Mouse (Mus musculus): ENCODE results near the gene Rabep2.
"Not testable (repeated sequence)": the region's sequence is repeated elsewhere in the genome, so short reads cannot be mapped to it uniquely, and the experiment has no call there.

Gene Rabep2

DNA sequence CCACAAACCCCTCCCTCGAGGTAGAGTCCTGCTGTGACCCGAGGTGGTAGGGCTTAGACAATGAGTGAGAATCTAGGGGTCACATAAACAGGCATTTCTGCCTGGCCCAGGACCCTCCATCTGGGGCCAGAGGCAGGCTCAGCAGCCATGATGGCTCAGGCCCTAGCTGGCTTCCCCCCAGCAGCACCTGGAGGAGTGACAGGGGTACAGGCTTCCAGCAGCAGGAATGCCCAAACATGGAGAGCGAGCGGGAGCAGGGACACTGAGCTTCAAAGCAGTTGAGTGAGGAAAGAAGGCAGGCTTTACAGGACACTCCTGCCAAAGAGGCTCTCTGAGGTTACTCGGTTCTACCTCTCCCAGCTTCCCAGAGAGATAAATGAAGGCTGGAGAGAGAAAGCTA, 36.3 kb downstream of the Rabep2 start:
- no peak for DNase-seq (ENCODE audit: low read depth)

DNA sequence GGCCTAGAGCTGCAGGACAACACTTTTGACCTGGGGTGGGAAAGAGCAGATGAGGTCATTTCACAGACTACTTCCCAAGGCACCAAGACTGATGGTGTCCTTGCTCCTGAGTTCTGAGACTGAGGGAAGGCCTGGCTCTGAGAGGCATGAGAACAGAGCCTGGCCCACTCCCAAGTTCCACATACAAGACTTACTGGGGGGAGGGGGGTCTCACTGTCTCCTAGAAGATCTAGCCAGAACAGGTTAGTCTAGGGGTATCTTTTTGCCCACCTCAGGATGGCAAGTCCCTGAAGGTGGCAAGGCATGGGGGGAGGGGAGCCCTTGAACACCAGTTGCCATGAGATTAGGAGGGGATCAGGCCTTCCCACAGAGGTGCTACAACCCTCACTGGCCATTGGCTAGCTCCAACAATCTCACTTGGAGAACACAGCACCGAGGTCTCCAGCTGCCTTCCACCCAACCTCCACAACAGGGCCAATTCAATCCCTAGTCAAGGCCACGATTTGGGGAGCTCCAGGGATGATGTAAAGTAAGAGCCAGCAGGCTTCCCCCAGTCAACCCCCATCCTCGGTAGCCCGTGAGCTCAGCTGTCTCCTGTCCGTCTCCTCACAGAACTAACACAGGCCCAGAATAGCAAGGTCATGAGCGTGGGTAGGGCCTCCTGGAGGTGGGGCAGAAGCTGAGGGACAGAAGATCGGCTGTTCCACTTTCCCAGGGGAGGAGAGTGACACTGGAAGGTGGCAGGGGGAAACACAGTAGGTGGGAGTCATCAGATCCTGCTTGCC, 36.9 kb downstream of the Rabep2 start:
- DNase-seq (ENCODE audit: low read depth) = no peak

DNA sequence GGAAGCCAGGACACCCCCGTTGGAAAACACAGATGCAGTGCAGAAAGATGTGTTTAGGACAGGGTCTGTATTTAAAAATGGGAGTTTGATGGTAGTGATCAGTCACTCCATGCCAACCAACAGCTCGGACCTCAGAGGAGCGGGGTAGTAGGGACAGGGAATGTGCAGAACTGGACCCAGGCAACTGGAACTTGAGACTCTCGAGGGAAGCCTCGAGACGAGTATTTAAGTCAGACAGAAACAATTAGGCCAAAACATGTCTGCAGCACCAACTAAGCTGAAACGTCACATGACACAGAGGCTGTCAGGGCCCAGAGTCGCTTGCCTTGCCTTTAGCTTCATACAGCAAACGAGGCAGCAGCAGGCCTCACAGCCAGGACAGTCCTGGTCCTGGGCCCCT, 37.6 kb downstream of the Rabep2 start:
- no peak for DNase-seq (ENCODE audit: low read depth)

DNA sequence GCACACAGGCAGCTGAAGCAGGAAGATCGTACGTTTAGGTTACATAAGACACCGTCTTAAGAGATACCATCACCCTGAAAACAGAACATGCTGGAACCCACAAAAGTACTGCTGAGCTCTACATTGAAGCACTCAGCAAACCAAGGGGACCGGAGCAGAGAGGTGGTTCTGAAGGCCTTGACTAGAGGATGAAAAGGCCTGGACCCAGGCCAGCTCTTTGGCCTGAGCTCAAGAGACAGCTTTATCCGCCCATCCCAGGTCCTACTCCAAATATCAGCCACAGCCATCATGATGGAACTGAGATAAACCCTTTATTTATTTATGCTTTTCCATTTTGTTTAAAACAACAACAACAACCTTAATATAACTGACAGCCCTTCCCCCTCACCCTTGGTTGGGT, 38.1 kb downstream of the Rabep2 start:
- DNase-seq (ENCODE audit: low read depth) = no peak

DNA sequence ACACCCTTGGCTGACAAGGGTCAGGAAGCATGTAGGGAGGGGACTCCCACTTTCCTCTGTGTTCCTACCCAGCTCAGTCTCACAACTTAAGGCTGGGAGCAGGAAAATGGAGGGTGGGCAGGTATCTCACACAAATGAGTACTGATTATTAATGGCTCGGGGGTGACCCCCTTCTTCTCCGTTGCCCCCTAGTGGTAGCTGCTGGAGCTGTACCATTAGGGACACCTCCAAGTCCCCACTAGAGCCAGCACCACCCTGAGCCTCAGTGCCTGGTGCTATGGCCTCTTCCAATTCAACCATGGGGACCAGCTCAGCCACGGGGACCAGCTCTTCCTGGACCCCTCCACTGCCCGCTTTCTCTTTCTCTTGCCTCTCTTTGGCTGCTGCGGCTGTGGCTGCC, 38.7 kb downstream of the Rabep2 start:
- no peak for DNase-seq (ENCODE audit: low read depth)

DNA sequence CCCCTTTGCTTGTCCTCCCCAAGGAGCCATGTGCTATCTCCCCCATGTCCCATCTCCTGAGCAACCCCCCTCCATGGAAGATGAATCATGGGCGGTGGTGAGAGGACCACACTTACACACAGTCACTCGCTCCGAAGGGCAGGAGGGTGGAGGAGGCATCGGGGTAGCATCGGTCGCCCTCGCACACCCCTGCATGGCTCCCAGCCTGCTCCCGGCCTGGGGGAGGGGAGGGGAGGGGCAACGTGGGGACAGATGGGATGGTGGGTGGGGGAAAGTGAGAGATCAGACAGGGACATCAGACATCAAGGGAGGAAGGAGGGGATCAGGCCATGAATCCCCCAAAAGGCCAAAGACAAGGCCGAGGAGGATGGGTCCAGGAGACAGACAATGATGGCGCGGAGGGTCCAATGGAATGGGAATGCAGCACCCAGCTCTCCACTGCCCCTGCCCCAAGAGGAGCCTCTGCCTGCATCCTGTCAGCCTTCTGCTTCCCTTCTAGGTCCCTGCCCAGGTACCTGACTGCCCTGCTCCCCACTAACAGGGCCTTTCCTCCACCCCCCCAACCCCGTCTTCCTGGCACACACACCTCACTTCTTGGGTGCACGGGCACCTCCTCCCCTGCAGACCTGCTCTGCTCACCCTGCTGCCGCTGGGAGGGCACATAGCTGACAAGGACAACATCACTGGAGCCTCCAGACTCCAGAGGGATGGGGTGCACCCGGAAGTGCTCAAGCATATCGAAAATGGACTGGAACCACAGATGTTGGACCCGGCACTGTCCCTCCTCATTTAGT, 39.5 kb downstream of the Rabep2 start:
- no peak for DNase-seq (ENCODE audit: low read depth)

DNA sequence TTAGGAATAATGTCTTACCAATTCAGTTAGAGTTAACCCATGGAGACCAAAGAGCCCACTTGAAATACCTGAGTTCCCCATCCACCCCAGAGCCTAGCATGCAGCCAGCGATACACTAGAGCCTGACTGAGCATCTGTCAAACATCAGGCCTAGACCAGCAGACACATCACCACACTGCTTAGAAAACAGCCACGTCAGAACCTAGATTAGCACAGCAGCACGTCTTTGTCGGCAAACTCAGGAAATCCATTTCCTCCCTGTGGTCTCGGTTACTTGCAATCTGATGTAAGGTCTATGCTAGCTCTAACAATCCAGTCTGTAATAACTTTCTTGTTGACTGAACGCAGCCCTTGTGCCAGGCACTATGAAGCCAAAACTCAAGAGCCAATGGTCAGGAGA, 41.5 kb downstream of the Rabep2 start:
- no peak for DNase-seq (ENCODE audit: low read depth)

DNA sequence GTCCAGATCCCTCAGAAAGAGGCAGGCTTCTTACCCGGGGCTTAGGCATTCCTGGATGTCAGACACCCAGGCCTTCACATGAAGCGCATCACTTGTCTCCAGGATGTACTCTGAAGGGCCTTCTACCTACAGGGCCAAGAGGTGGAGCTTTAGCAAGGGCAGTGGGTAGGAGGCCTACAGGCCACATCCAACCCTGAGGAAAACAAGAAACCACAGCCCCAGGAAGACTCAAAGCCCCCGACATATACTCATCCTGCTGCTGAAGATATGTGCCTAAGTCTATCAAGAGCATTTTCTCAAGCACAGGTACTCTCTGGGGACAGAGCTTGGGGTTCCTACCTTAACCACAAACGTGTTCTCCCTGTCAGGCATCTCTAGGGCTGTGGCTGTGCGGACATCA, 42.8 kb downstream of the Rabep2 start:
- DNase-seq (ENCODE audit: low read depth) = no peak

DNA sequence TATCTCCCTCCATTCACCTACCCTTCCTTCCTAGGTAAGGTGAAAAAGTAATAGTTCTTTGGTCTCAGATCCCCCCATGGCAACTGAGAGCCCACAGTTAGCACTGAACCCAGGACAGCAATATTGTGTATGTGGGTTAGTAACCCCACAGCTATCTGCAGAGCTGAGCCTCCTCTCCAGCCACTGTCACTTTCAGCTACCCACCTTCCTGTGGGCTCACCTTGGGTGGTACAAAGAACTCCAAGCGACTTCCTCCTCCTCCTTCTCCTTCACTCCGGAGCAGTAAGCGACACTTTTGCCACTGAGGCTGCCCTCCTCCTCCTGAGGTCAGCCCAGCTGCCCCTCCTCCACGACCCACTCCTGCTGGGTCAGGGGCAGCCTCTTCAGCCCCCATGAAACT, 43.3 kb downstream of the Rabep2 start:
- no peak for DNase-seq (ENCODE audit: low read depth)

DNA sequence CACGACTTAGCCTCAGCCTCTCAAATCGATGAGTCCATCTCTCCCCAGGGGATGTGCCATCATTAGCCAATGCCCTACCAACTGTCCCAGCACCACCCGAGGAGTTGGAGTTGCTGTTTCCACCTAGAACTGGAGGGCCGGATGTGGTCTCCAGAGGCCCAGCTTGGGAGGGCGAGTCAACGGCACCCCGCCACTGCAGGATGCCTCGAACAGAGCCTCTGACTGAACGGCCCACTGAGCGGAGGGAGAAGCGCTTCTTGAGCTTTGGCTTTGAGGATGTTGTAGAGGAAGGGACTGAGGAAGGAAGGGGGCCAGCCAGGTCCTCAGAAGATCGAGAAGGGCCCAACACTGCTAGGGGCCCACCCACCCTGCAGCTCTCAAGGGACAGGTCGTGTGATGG, 43.7 kb downstream of the Rabep2 start:
- DNase-seq (ENCODE audit: low read depth) = no peak

DNA sequence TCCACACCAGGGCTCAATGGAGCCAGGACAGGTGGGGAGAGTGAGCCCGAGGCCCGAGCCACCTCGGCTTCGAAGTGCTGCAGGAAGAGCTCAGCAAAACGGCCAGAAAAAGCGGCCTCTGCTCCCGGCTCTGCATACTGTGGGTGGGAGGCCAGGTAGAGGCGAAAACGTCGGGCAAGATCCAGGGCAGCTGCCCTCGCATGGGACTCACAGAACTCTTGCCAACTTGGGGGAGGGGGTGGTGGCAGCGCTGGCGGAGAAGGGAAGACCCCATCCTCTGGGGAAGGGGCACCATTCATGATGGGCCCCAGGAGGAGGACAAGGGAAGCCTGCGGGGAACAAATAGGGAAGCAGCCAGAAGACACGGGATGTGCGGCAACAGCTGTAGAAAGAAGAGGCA, 44.2 kb downstream of the Rabep2 start:
- DNase-seq (ENCODE audit: low read depth) = no peak

DNA sequence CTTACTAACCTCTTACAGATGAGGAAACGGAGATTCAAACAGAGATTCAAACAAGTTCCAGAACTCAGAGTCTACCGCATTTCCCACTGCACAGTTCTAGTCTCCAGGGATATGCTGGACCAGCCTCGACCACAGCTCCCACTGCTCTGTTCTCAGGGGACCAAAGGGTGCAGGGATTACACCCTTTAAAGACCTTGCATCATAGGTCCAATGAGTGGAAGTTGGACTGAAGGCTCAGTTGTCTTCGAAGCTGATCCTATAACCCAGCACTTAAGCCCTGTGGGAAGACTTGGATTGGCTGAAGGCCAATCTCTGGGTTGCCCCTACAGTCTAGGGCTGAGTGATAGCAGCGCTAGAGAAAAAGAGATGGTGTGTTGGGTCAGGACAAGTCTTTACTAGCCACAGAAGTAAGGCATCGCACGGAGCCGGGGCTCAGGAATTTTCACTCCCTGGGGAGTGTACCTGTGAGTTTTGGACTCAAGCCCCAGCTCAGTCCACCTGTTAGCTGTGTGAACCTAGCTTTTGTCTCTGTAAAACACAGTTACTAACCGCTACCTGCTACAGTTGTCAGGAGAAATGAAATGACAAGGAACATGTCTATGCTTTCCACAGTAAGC, 45.0 kb downstream of the Rabep2 start:
- DNase-seq (ENCODE audit: low read depth) = no peak

DNA sequence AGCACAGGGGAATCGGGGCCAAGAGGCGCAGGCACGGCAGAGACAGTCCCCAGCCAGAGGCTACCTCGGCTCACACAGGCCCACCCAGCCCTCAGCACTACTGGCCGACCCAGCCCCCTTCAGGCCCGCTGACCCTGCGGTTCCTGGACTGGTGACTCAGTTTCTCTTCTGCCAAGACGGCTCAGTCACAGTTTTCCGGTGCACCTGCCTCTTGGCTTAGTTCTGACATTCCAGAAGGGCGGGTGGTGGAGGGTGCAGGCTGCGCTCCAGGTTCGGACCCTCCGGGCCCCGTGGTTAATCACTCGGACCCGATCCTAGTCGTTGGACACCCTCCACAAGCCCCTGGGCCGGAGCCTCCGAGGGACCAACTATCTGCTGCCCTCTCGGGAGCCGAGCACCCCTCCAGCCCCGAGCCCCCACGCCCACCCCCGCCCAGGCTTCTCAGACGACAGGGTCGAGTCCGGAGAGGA, 46.0 kb downstream of the Rabep2 start:
- no peak for DNase-seq (ENCODE audit: low read depth)

DNA sequence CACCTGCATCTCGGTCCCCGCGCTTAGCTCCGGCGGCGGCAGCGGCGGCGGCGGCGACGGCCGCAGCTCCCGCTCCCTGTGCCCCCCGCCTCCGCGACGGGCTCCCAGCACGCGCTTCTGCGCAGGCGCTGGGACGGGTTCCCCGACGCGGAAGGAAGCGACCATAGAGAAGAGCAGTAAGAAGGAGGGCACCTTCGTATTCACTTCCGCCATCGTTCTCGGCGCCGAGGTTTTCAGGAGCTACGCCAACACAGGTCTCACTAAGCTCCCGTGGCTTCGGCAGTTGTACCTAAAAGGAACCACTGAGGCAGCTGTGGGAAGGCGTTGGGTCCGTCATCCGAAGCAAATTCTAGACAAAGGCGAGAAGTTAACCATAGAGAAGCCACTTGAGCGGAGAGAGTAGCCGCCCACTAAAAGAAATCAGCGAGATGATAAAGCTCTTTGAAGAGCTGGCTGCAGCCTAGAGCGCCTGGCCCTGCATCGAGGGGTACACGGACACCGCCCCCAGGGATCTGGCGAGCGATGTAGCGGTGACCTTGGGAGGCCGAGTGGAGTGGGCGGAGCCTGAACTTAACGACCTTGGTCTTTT, 46.5 kb downstream of the Rabep2 start, which contains the start of gene Sh2b1:
TSS of gene Sh2b1 (minus strand) at position 432 of the 589 bp plus-strand sequence.
- peak; percentile 68 for DNase-seq (ENCODE audit: low read depth)

DNA sequence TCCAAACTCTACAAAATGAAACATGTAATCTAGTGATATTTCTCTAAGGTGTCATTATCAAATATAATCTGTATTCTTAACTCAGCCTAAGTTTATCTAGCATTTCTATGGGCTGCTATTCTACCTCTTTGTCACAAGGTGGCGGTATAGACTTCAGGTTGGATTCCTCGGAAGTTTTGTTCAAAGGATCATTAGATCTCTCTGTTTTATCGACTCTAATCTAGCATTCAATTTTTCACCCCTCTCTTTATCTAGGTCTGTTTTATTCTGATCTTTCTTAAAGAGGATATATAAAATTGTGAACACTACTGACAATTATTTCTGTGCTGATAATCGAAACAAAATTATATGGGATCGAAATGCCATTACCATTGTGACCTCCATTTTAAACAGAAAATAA, 53.1 kb downstream of the Rabep2 start:
- no peak for DNase-seq (ENCODE audit: low read depth)

DNA sequence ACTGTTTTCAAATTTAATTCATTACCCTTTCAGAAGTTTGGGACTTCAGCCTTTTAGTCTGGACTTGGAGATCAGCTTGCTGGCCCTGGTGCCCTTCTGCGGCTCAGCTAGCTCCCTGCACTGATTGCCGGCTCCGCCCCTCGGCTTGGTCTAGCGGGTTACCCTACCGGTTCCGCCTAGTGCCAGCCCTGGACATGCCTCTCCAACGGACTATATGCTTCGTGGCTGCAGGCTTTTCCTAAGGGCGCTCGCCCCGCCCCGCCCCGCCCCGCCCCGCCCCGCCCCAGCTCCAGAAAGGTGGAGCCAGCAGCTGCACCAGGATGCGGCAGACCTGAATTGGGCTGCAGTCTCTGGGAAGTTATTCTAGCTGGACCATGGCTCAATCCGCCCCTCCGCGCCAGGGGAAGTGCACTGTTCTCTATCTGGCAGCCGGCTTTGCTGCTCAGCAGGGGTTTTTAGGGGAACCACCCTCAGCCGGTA, 53.9 kb downstream of the Rabep2 start:
- peak; percentile 78 for DNase-seq (ENCODE audit: low read depth)

DNA sequence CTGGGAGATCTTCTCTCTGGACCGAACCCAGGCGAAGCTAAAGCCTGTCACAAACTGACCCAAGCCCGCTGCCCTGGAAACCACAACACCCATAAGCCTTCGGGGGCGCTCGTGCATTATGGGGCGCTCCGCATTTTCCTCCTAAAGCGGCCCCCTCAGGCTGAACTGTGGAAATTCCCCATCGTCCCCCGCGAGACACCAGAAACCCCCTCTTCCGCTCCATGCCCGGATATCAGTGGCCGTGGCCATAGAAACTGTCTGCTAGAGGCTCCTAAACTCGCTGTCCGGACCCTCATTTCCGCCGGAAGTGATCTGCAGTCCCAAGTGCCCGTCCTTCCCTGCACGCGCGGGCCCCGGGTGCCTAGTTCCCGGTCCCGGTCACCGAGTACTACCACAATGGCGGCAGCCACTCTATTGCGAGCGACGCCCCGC, 58.5 kb downstream of the Rabep2 start, which contains the start of gene Tufm:
TSS of gene Tufm (plus strand) at position 310 of the 432 bp plus-strand sequence.
- peak; percentile 87 for DNase-seq (ENCODE audit: low read depth)

DNA sequence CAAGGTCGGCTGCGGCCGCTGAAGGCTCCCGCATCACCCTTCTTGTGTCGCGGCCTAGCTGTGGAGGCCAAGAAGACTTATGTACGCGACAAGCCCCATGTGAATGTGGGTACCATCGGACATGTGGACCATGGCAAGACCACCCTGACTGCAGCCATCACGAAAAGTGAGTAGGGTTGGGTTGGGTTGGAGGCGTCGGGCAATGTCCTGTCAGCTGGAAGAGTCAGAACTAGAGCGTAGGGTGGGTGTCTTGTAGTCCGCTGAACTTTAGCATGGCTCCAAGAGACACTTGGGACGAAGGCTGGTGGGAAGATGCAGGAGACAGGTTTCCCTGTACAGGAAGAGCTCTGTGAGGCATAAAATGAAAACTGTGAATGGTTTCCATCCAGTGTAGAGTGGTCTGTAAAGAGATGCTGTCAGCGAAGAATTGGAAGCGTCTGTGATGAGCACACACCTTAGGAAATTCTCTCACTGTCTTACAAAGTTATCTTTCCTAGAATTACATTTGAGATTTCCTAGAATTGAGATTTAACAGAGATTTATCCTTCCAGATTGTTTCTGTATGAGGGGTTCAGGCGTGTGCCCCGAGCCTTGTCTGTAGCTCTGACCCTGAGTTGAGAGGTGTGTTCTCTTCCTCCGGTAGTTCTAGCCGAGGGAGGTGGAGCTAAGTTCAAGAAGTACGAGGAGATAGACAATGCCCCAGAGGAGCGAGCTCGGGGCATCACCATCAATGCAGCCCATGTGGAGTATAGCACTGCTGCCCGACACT, 59.2 kb downstream of the Rabep2 start:
- DNase-seq (ENCODE audit: low read depth) = not testable (repeated sequence)

DNA sequence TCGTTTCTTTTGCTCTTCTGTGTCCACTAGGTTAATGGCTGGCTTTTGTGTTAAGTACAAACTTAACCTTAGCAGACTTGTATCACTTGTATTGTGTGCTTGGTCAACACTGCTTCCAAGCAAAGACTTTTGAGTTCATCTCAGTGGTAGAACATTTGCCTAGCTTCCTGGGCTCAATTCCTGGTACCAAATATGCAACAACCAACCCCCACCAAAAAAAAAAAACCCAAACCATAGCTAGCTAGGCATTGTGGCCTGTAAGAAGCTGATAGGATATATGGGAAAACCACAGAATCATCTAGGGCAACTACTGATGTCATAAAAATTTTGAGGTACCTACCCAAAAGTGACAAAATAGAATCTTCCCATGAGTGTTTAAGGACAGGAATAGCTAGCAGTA, 62.4 kb downstream of the Rabep2 start:
- DNase-seq (ENCODE audit: low read depth) = no peak

DNA sequence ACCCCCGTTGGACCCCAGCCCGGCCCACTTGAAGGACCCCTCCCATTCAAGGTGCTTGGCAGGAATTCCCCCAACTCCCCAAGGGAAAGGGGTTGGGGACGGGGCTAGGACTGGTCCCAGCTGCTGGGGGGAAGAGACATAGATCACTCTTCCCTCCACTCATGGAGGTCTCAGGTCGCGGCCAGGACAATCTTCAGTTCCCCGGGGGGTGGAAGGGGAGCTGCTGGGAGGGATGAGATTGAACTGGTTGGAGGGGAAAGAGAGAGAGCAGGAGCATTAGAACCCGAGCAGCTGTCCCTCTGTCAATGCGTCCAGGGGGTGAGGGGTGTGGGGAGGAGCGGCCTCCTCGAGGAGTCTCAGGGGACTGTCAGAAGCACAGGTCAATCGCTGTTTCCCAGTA, 63.4 kb downstream of the Rabep2 start:
- no peak for DNase-seq (ENCODE audit: low read depth)

DNA sequence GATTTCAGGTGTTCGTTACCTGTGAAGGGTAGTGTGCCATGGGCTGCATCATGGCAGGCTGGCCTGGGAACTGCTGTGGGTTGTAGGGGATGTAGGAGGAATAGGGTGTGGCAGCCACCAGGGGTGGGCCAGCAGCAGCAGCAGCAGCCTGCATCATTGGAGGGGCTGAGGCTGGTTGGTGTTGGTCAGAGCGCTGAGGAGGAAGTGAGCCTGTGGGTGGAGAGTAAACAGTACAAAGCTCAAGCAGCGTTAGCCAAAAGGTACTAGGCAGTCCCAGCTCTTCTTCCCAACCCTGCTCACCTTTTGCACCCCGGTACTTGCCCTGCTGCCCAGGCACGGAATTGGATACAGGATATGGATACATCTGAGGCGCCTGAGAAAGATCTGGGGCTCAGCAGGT, 65.6 kb downstream of the Rabep2 start:
- DNase-seq (ENCODE audit: low read depth) = no peak

Measured in fibroblast of lung, adult 2 months (primary cell).